Mouse (Mus musculus) CH12.LX (cell line): Measurements from ENCODE around the gene Anapc7.

ENCODE experiments used
- CHD2 ChIP-seq: IDR thresholded peaks from 2 replicates; pipeline ENCODE4 v1.6.1; 2011; ENCODE audit warnings: low read length, improper control_type of control experiment
- CTCF ChIP-seq, 2 experiments: IDR thresholded peaks in 1 of 2; conservative IDR thresholded peaks in 1 of 2; 2 replicates each; pipeline ENCODE4 v1.5.1; 2011 to 2012; ENCODE audit warnings: low read depth in 2 of 2, low read length in 2 of 2, improper control_type of control experiment in 1 of 2, inconsistent platforms in 1 of 2, mild to moderate bottlenecking in 1 of 2, moderate library complexity in 1 of 2
- ETS1 ChIP-seq: conservative IDR thresholded peaks from 2 replicates; pipeline ENCODE4 v1.6.1; 2012; ENCODE audit warnings: low read depth, mild to moderate bottlenecking, inconsistent platforms, low read length, improper control_type of control experiment, moderate library complexity
- MAZ ChIP-seq: IDR thresholded peaks from 2 replicates; pipeline ENCODE4 v1.6.1; 2012; ENCODE audit warnings: low read depth, mild to moderate bottlenecking, inconsistent platforms, low read length, improper control_type of control experiment, moderate library complexity
- UBTF ChIP-seq: IDR thresholded peaks from 2 replicates; pipeline ENCODE4 v1.6.1; 2012; ENCODE audit warnings: low read depth, mild to moderate bottlenecking, inconsistent platforms, low read length, improper control_type of control experiment, moderate library complexity
- ZC3H11A ChIP-seq: IDR thresholded peaks from 2 replicates; pipeline ENCODE4 v1.6.1; 2012; ENCODE audit warnings: low read depth, mild to moderate bottlenecking, inconsistent platforms, low read length, improper control_type of control experiment

DNA sequence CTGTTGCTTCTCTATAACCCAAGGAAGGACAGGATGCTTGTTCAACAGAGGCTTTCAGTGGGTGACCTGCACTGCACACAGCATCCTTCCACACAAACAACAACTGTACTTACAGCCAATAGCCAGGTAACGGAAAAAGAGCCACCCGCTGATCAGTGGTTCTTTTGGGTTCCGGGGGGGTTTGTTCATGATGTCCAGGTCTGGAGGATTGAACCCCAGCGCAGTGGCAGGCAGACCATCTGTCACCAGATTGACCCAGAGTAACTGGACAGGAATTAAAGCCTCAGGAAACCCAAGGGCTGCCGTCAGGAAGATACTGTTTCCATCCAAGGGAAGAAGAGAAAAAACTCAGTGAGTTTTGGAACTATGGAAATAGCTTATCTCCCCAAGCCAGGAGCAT is 37.8 kb downstream of the Anapc7 start:
- TF ChIP-seq CTCF (conservative IDR thresholded peaks at IDR 0.05 in 1 of 2, IDR thresholded peaks at IDR 0.05 in 1 of 2; ENCODE audit: low read depth in 2 of 2, low read length in 2 of 2) (no peak), MAZ (no peak), ETS1 (no peak), CHD2 (no peak), ZC3H11A (no peak), UBTF (no peak)
